Mouse (Mus musculus) left cerebral cortex, postnatal 10 days (tissue): Measurements from ENCODE around the gene Upp1. TPM values are rescaled to one million over a fixed set of nuclear protein-coding genes. Genes with fewer than 3 reads are reported as not detected.
"Not testable (repeated sequence)": the region's sequence is repeated elsewhere in the genome, so short reads cannot be mapped to it uniquely, and the experiment has no call there.

ENCODE experiments used
- DNase-seq, 2 experiments: peaks; one replicate each; pipeline ENCODE4 v3.0.0; 2021 to 2022; ENCODE audit warnings: low spot score in 2 of 2, mixed read lengths in 1 of 2; ENCODE audit errors: extremely low spot score in 1 of 2
- intact Hi-C: fragments of 180-260 bp; cut with DNase I; formaldehyde crosslinking; loops from one replicate; pipeline ENCODE4 v1.15.1; 2025
- total RNA-seq, 2 experiments: library from RNA; stranded (reverse); gene quantifications; 2 replicates each; pipeline ENCODE4 v1.2.3; 2021

Upp1 gene
- total RNA-seq, 2 experiments from 2014 or later = 1.2 to 1.4 TPM

- no peak for DNase-seq
- intact Hi-C loops = no loop called here
Measured at GRCm38 (mm10) chr11:9146683-9147082, 28.8 kb downstream of the Upp1 start.

GRCm38 (mm10) chr11:9148206-9148605, 30.3 kb downstream of the Upp1 start:
- no peak for DNase-seq
- intact Hi-C loops = no loop called here

GRCm38 (mm10) chr11:9150403-9150802, 32.5 kb downstream of the Upp1 start:
- intact Hi-C loops, DNase-seq: not testable (repeated sequence)

GRCm38 (mm10) chr11:9159953-9160352, 42.0 kb downstream of the Upp1 start:
- no peak for DNase-seq
- intact Hi-C loops = no loop called here

GRCm38 (mm10) chr11:9167331-9167730, 49.4 kb downstream of the Upp1 start:
- intact Hi-C loops = no loop called here
- DNase-seq = no peak

- intact Hi-C loops = no loop called here
- no peak for DNase-seq
Measured at GRCm38 (mm10) chr11:9181477-9181876, 63.6 kb downstream of the Upp1 start.

Other genes with a start within 250 kb of the Upp1 start
- not detected for gene Pkd1l1, start 144.8 kb upstream of the Upp1 start, total RNA-seq
- gene Hus1, start 106.9 kb upstream of the Upp1 start, total RNA-seq = 10 to 100 TPM in 1 of 2 experiments, 1 to 10 TPM in 1; 8.9 to 13.5 TPM
- under 1 TPM; 0.61 to 0.73 TPM for gene Gm11992, start 69.5 kb upstream of the Upp1 start, total RNA-seq
- under 1 TPM; 0.30 TPM for gene Sun3, start 69.1 kb upstream of the Upp1 start, total RNA-seq
- under 1 TPM; 0.09 to 0.12 TPM for gene Abca13, start 73.8 kb downstream of the Upp1 start, total RNA-seq